Mouse (Mus musculus) gastrocnemius, postnatal 10 days (tissue): ENCODE data around the gene Sbno2. TPM values are rescaled to one million over a fixed set of nuclear protein-coding genes. Genes with fewer than 3 reads are reported as not detected.

Experiments used
- DNase-seq: peaks from one replicate; pipeline ENCODE4 v3.0.0; 2021; ENCODE audit warnings: mixed read lengths
- total RNA-seq, 2 experiments: library from RNA; stranded (reverse); gene quantifications; 2 replicates each; pipeline ENCODE4 v1.2.3; 2021

Gene Sbno2
- total RNA-seq, 2 experiments from 2014 or later: 7.7 to 11.6 TPM

GRCm38 (mm10) chr10:80092690-80093089, 12.7 kb downstream of the Sbno2 start:
- DNase-seq: no peak

- peak; percentile 35 for DNase-seq
These were observed 13.8 kb downstream of the Sbno2 start for GRCm38 (mm10) chr10:80091527-80091926.

GRCm38 (mm10) chr10:80089146-80089545, 16.2 kb downstream of the Sbno2 start:
- DNase-seq: no peak

- DNase-seq: no peak
These were observed 17.9 kb downstream of the Sbno2 start for GRCm38 (mm10) chr10:80087483-80087882.

- no peak for DNase-seq
These were observed 18.5 kb downstream of the Sbno2 start for GRCm38 (mm10) chr10:80086847-80087246.

GRCm38 (mm10) chr10:80084817-80085487, 20.4 kb downstream of the Sbno2 start:
- DNase-seq: no peak

- no peak for DNase-seq
These were observed 24.3 kb downstream of the Sbno2 start for GRCm38 (mm10) chr10:80081075-80081474.

- no peak for DNase-seq
These were observed 24.8 kb downstream of the Sbno2 start for GRCm38 (mm10) chr10:80080396-80081070.

GRCm38 (mm10) chr10:80078366-80078765, 27.0 kb downstream of the Sbno2 start:
- DNase-seq: no peak

GRCm38 (mm10) chr10:80077312-80077711, 28.1 kb downstream of the Sbno2 start:
- DNase-seq: no peak

GRCm38 (mm10) chr10:80076386-80076785, 29.0 kb downstream of the Sbno2 start:
- no peak for DNase-seq

GRCm38 (mm10) chr10:80075924-80076323, 29.4 kb downstream of the Sbno2 start:
- DNase-seq: no peak

- DNase-seq: peak; percentile 52
These were observed 30.4 kb downstream of the Sbno2 start for GRCm38 (mm10) chr10:80074813-80075601.

GRCm38 (mm10) chr10:80072623-80073489, 32.5 kb downstream of the Sbno2 start:
- no peak for DNase-seq

GRCm38 (mm10) chr10:80071516-80071900, 33.9 kb downstream of the Sbno2 start:
- DNase-seq: no peak

GRCm38 (mm10) chr10:80070837-80071515, 34.4 kb downstream of the Sbno2 start:
- DNase-seq: peak; percentile 83

GRCm38 (mm10) chr10:80069948-80070450, 35.4 kb downstream of the Sbno2 start:
- no peak for DNase-seq

- no peak for DNase-seq
These were observed 36.1 kb downstream of the Sbno2 start for GRCm38 (mm10) chr10:80069251-80069650.

GRCm38 (mm10) chr10:80063877-80064650, 41.3 kb downstream of the Sbno2 start:
- DNase-seq: no peak

- no peak for DNase-seq
These were observed 42.3 kb downstream of the Sbno2 start for GRCm38 (mm10) chr10:80063104-80063503.
